Mouse (Mus musculus): ENCODE data around the gene Blm. TPM values are rescaled to one million over a fixed set of nuclear protein-coding genes. Genes with fewer than 3 reads are reported as not detected.
A peak's percentile ranks its signal among the peaks of the same experiment; 100 is the strongest.

Blm gene
- polyA plus RNA-seq, 1 experiment from 2014 or later, result 29.7 TPM

DNA sequence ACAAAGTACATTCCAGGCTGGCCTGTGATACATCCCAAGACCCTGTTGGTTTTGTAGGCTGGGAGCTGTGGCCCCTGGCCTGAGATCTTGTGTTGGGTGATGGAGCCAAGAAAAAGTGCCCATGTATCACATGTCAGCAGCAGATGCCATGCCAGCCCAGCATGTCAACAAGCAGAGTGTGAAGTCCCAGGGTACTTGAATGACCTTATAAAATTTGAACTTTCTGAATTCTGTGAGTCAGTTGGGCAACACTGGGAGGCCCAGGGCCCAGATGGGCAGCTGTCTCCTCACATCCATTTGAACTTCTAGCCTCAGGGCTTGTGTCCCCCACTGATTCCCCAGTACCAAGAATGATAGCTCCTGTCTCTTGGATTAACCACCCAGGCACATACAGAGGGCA lies 117.3 kb downstream of the Blm start:
- Histone ChIP-seq H3K9ac (no peak overlapping the region), H3K4me1 (replicated peaks) (peaks cover 42% of the 10 kb centered on the region)
- no peak for DNase-seq

DNA sequence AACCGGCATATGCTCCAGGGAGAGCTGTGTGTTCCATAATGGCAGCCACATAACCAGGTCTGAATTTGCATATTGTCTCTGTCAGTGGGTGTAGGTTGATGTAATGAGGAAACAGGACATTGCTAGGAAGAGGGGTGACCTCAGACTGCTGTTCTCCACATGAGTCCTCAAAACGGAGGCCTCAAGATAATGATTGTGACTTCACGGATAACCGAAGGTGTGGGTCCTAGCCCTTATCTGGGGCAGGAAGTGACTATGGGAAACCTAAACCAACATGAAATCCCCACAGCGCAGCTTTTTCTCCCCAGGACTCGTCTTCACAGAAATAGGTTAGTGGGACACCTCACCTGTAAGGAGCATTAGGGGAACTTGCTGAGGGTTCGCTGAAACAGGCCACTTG lies 118.0 kb downstream of the Blm start:
- ATAC-seq (ENCODE audit: low read depth) (no peak), DNase-seq (no peak)
- WGBS (ENCODE audit: insufficient replicate concordance), result 29% methylated on average over 7 of the region's 7 CpGs
- no peak overlapping the region for H3K9ac ChIP-seq
- no peaks in the 10 kb centered on the region for H3K9me3 ChIP-seq (replicated peaks)
- no peak overlapping the region for H3K4me3 ChIP-seq (replicated peaks)
- no peak overlapping the region for H3K27ac ChIP-seq
- no peak overlapping the region for H3K4me2 ChIP-seq
- no peaks in the 10 kb centered on the region for H3K27me3 ChIP-seq
- H3K4me1 ChIP-seq (replicated peaks), result peaks cover 40% of the 10 kb centered on the region
- no peaks in the 10 kb centered on the region for H3K36me3 ChIP-seq

More for the DNA sequence above, 117.3 kb downstream of the Blm start:
- Histone ChIP-seq H3K27ac (no peak overlapping the region), H3K27me3 (no peaks in the 10 kb centered on the region), H3K4me2 (no peak overlapping the region), H3K4me3 (replicated peaks) (no peak overlapping the region), H3K9me3 (replicated peaks) (no peaks in the 10 kb centered on the region), H3K36me3 (no peaks in the 10 kb centered on the region)
- ATAC-seq (ENCODE audit: low read depth), result no peak

DNA sequence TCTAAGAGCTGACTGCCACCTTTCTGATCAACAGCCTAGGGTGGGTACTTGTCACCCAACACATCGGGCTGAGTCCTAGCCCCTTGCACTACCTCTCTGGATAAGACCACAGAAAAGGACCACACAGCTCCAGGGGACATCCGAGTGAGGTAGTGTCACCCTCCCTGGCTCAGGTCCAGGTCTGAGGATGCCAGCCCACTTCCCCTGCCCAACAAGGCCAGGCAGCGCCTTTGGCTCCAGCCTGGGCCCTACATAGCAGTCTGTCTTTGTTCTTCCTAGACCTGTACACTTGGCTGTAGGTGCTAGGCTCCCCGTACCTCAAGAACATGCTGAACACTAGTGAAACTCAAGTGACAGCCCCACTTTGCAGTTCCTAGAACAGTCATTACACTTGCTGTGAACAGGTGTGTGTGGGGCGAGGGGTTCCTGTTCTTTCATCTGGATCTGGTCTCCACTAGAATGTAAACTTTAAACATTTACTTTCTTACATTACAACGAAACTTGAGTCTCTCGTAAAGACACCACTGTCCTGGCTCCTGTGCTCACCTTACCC lies 120.5 kb downstream of the Blm start:
- no peak for ATAC-seq (ENCODE audit: low read depth)
- H3K9ac ChIP-seq, result no peak overlapping the region
- DNase-seq, result no peak
- no peaks in the 10 kb centered on the region for H3K27me3 ChIP-seq
- no peaks in the 10 kb centered on the region for H3K36me3 ChIP-seq
- WGBS (ENCODE audit: insufficient replicate concordance), result 62% methylated on average over 7 of the region's 7 CpGs
- no peak overlapping the region for H3K27ac ChIP-seq
- H3K4me2 ChIP-seq, result no peak overlapping the region
- H3K4me1 ChIP-seq (replicated peaks), result peaks cover 32% of the 10 kb centered on the region
- H3K9me3 ChIP-seq (replicated peaks), result no peaks in the 10 kb centered on the region
- no peak overlapping the region for H3K4me3 ChIP-seq (replicated peaks)

DNA sequence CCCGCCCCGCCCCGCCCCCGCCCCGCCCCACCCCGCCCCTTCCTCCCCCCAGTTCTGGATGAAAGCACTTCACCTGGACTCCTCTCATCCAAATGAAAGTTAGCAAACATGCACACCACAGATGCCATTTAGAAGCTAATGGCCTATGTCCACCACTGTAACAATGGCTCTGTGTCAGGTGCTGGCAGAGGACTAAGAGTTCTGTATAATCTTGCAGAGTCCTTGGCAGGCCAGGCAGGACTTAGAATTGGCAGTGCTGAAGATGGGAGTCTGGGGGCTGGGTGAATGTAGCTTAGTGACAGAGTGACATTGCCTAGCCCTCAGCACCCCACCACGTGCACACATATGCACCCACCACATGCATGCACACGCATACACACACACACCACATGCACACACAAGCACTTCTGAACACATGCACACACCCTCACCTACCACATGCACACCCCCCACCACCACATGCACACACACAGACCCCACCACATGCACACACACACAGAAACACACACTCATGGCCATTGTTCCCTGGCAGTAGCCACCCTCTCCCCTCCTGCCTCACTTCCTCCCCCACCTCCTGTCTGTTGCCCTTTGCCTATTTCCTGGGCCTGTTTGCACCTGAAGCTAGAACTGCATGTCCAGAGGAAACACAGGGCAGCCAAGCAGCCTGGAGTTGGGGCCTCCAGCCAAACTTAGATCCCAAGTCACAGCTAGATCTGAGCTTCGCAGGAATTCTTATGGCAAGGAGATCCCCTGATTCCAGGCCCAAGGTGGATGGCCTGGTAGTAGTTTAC lies 121.2 kb downstream of the Blm start:
- no peak overlapping the region for H3K9ac ChIP-seq
- H3K27me3 ChIP-seq, result no peaks in the 10 kb centered on the region; the same call in 1 of the 2 replicates
- no peaks in the 10 kb centered on the region for H3K9me3 ChIP-seq (replicated peaks)
- H3K4me3 ChIP-seq (replicated peaks), result no peak overlapping the region
- 67% methylated on average over 8 of the region's 9 CpGs for WGBS (ENCODE audit: insufficient replicate concordance)
- H3K27ac ChIP-seq, result no peak overlapping the region
- no peak overlapping the region for H3K4me2 ChIP-seq
- ATAC-seq (ENCODE audit: low read depth) (no peak), DNase-seq (no peak)
- H3K4me1 ChIP-seq (replicated peaks), result peaks cover 27% of the 10 kb centered on the region
- H3K36me3 ChIP-seq, result no peaks in the 10 kb centered on the region

DNA sequence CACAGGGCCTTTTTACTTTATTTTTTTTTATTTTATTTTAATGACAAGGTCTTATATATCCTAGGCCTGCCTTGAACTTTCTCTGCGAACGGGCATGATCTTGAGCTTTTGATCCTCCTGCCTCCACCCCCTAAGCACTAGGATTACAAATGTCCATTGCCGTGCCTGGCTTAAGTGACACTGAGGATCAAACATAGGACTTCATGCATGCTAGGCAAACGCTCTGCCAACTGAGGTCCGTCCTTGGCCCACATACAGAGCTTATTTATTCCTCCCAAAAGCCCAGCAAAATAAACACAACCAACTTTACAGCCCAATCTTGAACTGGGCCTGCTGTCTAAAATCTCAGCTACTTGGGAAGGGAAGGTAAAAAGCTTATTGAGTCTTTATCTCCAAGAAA lies 122.1 kb downstream of the Blm start:
- H3K36me3 ChIP-seq, result no peaks in the 10 kb centered on the region
- H3K9ac ChIP-seq, result no peak overlapping the region
- WGBS (ENCODE audit: insufficient replicate concordance), result 70% methylated on average over 5 of the region's 5 CpGs
- DNase-seq (no peak), ATAC-seq (ENCODE audit: low read depth) (no peak)
- no peak overlapping the region for H3K4me2 ChIP-seq
- H3K27me3 ChIP-seq, result peaks cover 8% of the 10 kb centered on the region
- H3K27ac ChIP-seq, result no peak overlapping the region
- no peak overlapping the region for H3K4me3 ChIP-seq (replicated peaks)
- no peaks in the 10 kb centered on the region for H3K9me3 ChIP-seq (replicated peaks)
- peaks cover 17% of the 10 kb centered on the region for H3K4me1 ChIP-seq (replicated peaks)

DNA sequence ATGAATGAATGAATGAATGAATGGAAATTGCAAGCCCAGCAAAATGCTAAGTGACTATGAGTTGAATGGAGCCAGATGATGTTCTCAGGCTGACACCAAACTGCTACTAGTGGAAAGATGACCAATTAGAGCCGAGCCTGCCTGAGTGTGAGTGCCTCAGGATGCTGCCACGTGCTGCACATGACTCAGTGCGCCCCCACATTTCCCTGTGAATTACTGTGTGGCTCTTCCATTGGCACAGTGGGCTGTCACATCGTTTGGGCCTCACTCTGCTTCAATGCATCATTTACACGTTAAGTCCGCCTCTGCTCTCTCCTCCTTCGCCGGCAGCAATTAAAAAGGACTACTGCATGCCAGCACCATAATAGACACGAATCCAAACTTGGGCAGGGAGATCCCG lies 122.6 kb downstream of the Blm start:
- no peaks in the 10 kb centered on the region for H3K36me3 ChIP-seq
- no peak overlapping the region for H3K4me3 ChIP-seq (replicated peaks)
- no peaks in the 10 kb centered on the region for H3K9me3 ChIP-seq (replicated peaks)
- H3K4me2 ChIP-seq, result no peak overlapping the region
- H3K4me1 ChIP-seq (replicated peaks), result peaks cover 12% of the 10 kb centered on the region
- ATAC-seq (ENCODE audit: low read depth) (no peak), DNase-seq (no peak)
- H3K9ac ChIP-seq, result no peak overlapping the region
- H3K27ac ChIP-seq, result no peak overlapping the region
- H3K27me3 ChIP-seq, result peaks cover 11% of the 10 kb centered on the region
- WGBS (ENCODE audit: insufficient replicate concordance), result 68% methylated on average over 10 of the region's 10 CpGs

DNA sequence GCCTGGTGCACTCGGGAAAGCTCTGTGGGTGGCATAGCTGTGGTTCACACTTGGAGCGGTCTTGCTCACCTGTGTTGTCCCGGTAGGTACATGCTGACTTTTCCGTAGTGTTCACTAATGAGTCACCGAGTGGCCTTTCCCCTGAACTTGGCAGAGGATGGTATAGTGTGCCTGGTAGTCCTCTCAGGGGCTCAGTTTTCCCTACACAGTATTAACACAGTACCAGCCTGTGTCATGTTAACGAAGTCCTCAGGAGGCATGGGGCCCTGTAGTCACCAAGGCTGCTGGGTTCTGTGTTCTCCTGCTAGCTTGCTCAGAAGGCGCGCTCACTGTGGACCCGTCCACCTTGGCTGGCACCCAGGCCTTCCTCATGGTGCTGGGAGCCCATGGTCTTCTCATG lies 124.5 kb downstream of the Blm start:
- no peak overlapping the region for H3K4me3 ChIP-seq (replicated peaks)
- H3K4me2 ChIP-seq, result no peak overlapping the region
- WGBS (ENCODE audit: insufficient replicate concordance), result 77% methylated on average over 9 of the region's 9 CpGs
- no peak overlapping the region for H3K9ac ChIP-seq
- no peak overlapping the region for H3K27ac ChIP-seq
- DNase-seq (no peak), ATAC-seq (ENCODE audit: low read depth) (0 out of 2 replicates have a peak, but pooled peaks have one; percentile 16)
- peaks cover 4% of the 10 kb centered on the region; the same call in 1 of the 2 replicates for H3K4me1 ChIP-seq (replicated peaks)
- no peaks in the 10 kb centered on the region for H3K36me3 ChIP-seq
- no peaks in the 10 kb centered on the region for H3K9me3 ChIP-seq (replicated peaks)
- H3K27me3 ChIP-seq, result peaks cover 29% of the 10 kb centered on the region

DNA sequence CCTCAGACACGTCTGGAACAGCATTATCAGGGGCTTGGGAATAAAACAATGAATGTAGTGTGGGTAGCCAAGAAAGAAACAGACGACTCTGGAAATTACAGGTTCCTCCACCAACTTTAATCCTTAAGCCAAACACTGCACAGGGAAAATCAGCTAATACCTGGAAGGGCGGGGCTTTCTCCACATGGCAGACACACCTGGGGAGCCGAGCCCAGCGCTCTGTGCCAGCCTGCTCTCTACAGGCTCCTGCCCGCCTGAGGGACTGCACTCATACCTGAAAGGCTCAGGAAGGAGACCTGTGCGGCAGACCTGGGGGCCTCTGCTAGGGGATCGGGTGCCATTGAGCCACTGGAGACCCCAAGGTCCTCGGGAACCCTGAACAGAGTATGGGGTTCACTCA lies 127.2 kb downstream of the Blm start:
- H3K4me1 ChIP-seq (replicated peaks), result peaks cover 23% of the 10 kb centered on the region
- H3K36me3 ChIP-seq, result no peaks in the 10 kb centered on the region
- ATAC-seq (ENCODE audit: low read depth) (no peak), DNase-seq (no peak)
- H3K4me2 ChIP-seq, result no peak overlapping the region
- no peak overlapping the region for H3K9ac ChIP-seq
- peaks cover 56% of the 10 kb centered on the region for H3K27me3 ChIP-seq
- H3K9me3 ChIP-seq (replicated peaks), result no peaks in the 10 kb centered on the region
- no peak overlapping the region for H3K27ac ChIP-seq
- 66% methylated on average over 9 of the region's 9 CpGs for WGBS (ENCODE audit: insufficient replicate concordance)
- no peak overlapping the region for H3K4me3 ChIP-seq (replicated peaks)

DNA sequence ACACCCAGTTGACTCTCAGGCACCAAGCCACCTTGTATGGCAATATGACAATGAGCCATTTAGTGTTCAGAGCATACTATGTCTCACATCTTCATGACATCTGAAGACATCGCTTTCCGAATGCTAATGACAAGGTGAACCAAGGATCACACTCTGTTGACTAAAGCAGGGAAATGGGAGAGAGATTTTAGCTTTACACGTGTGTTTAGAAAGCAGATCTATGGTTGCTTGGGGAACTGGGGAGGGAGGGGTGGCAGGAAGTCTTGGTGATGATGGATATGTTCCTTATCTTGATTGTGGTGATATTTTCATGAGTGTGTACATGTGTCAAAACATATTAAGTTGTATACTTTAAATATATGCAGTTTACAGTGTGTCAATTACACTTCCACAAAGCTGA lies 128.7 kb downstream of the Blm start:
- 54% methylated on average over 3 of the region's 3 CpGs for WGBS (ENCODE audit: insufficient replicate concordance)
- Histone ChIP-seq H3K9me3 (replicated peaks) (no peaks in the 10 kb centered on the region), H3K4me3 (replicated peaks) (no peak overlapping the region), H3K9ac (no peak overlapping the region), H3K27ac (no peak overlapping the region), H3K4me2 (no peak overlapping the region), H3K36me3 (no peaks in the 10 kb centered on the region), H3K4me1 (replicated peaks) (peaks cover 32% of the 10 kb centered on the region), H3K27me3 (peaks cover 71% of the 10 kb centered on the region)
- DNase-seq, result no peak
- no peak for ATAC-seq (ENCODE audit: low read depth)

DNA sequence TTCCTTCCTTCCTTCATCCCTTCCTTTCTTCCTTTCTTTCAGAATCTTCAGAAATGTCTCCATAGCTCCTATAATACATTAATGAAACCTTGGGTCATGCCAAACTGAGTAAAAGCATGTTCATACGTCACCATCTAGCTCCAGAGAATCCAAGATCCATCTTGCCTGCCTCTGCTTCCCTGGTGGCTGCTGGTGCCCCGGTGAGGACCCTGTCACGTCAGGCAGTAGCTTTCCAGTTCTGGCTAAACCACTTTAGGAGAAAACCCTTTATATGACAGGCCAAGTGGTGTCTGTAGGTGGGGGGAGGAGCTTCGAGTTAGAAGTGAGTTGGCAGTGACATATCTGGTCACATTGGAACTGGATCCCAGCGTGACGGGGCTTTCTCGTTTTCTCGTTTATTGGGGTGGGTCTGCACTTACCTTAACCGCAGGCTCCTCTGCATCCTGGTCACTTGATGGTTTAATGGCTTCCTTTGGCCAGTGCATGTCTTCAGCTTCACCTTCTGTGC lies 129.7 kb downstream of the Blm start, which contains the start of gene Furin:
TSS of gene Furin (minus strand) at position 249 of the 508 bp plus-strand sequence.
- Histone ChIP-seq H3K4me2 (no peak within 1 kb of the TSS), H3K9me3 (replicated peaks) (no peaks in the 10 kb centered on the region), H3K27ac (no peak within 1 kb of the TSS), H3K36me3 (no peaks in the 10 kb centered on the region), H3K9ac (no peak within 1 kb of the TSS), H3K4me1 (replicated peaks) (peaks cover 41% of the 10 kb centered on the region), H3K27me3 (peaks cover 81% of the 10 kb centered on the region), H3K4me3 (replicated peaks) (no peak within 1 kb of the TSS)
- 71% methylated on average over 9 of the region's 9 CpGs for WGBS (ENCODE audit: insufficient replicate concordance)
- ATAC-seq (ENCODE audit: low read depth), result no peak
- no peak for DNase-seq

Data from liver, embryonic 13.5 days (tissue).